Mouse (Mus musculus) limb, embryonic 13.5 days (tissue): ENCODE data around the gene Aqp1. TPM values are rescaled to one million over a fixed set of nuclear protein-coding genes. Genes with fewer than 3 reads are reported as not detected.

Experiments used
- ATAC-seq: fragments of 200-750 bp; cut with Nextera tagmentation; 2 replicates; pipeline ENCODE4 v1.8.0; 2017; ENCODE audit warnings: low read depth, moderate number of reproducible peaks, moderate TSS enrichment; ENCODE audit not compliant: low FRiP score
- H3K27ac ChIP-seq: fragments of 300-500 bp; sonication (generic); 2 replicates; pipeline ENCODE4 v1.5.1; 2015; ENCODE audit warnings: inconsistent platforms, mild to moderate bottlenecking, moderate library complexity
- H3K27me3 ChIP-seq: fragments of 300-500 bp; sonication (generic); 2 replicates; pipeline ENCODE4 v1.6.1; 2015; ENCODE audit warnings: mild to moderate bottlenecking, inconsistent platforms
- H3K36me3 ChIP-seq: fragments of 300-500 bp; sonication (generic); 2 replicates; pipeline ENCODE4 v1.6.1; 2015; ENCODE audit warnings: inconsistent platforms, mild to moderate bottlenecking, moderate library complexity
- H3K4me1 ChIP-seq: fragments of 300-500 bp; sonication (generic); 2 replicates; pipeline ENCODE4 v1.6.1; 2015; ENCODE audit warnings: inconsistent platforms
- H3K4me2 ChIP-seq: fragments of 300-500 bp; sonication (generic); replicated peaks from 2 replicates; pipeline ENCODE4 v1.6.1; 2015; ENCODE audit warnings: inconsistent platforms, mild to moderate bottlenecking, moderate library complexity
- H3K4me3 ChIP-seq: fragments of 300-500 bp; sonication (generic); 2 replicates; pipeline ENCODE4 v1.5.1; 2015; ENCODE audit warnings: moderate library complexity, mild to moderate bottlenecking, inconsistent platforms
- H3K9ac ChIP-seq: fragments of 300-500 bp; sonication (generic); 2 replicates; pipeline ENCODE4 v1.6.1; 2015; ENCODE audit warnings: mild to moderate bottlenecking, inconsistent platforms
- H3K9me3 ChIP-seq: fragments of 300-500 bp; sonication (generic); 2 replicates; pipeline ENCODE4 v1.6.1; 2016; ENCODE audit warnings: inconsistent platforms
- WGBS: fragments of 180-500 bp; shearing (Covaris S2); methylation state at CpG from one replicate; pipeline ENCODE4 v1.1.7; 2015; 5-methylcytosine and 5-hydroxymethylcytosine counted together
- polyA plus RNA-seq: library from polyadenylated mRNA; unstranded; fragments of >200 nt; fragmentation: Nextera tagmentation; extraction: Ambion mirVana; gene quantifications from 2 replicates; pipeline ENCODE4 v1.2.1, GENCODE M21; 2015

Gene Aqp1
- polyA plus RNA-seq, 1 experiment from 2014 or later, result 33.9 TPM

DNA sequence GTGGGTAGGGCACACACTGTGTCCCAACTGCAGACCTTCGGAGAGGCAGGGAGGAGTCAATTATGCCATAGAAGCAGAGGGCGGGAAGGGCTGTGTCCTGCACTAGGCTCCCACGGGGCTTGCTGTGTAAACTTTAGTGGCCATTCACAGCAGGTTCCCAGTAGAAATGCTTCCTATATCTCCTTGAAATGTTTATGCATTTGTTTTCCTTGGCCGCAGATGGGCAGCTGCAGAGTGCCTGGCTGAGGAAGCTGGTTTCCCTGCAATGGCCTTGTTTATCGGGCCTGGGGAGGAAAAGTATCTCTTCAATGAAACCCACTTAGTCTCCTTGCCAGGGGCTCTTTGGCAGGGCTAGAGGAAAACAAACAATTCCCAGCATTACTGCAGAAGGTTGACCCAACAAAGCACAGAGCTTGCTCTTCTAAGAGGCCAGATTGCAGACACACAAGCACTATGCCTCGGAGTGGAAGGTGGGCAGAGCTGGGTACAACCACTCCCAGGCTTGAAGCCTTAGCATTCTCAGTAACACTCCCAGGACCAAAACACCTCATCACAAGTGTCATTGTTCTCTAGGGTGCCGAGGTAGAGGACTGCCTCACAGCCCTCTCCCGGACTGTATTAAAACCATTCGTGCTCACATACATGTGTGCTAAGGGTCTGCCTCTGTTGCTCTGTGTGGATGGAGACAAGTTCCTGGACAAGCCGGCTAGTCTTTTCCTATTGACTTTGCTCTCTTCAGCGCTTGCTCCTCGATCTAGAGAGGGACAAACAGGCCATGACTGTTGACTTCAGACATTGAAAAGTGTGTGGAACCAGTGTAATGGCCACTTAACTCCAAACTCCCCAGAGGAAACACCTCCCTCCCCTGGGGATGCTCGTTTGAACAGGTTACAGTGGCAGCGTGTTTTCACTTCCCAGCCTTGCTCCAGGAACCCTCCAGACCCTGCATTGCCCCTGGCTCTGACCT, 16.4 kb upstream of the Aqp1 start:
- Histone ChIP-seq H3K9ac (no peak overlapping the region), H3K27me3 (no peaks in the 10 kb centered on the region), H3K36me3 (peaks cover 15% of the 10 kb centered on the region), H3K27ac (no peak overlapping the region), H3K4me3 (no peak overlapping the region), H3K9me3 (no peaks in the 10 kb centered on the region), H3K4me2 (no peak overlapping the region), H3K4me1 (no peaks in the 10 kb centered on the region)
- 58% methylated on average over 14 of the region's 14 CpGs for WGBS
- ATAC-seq, result no peak

DNA sequence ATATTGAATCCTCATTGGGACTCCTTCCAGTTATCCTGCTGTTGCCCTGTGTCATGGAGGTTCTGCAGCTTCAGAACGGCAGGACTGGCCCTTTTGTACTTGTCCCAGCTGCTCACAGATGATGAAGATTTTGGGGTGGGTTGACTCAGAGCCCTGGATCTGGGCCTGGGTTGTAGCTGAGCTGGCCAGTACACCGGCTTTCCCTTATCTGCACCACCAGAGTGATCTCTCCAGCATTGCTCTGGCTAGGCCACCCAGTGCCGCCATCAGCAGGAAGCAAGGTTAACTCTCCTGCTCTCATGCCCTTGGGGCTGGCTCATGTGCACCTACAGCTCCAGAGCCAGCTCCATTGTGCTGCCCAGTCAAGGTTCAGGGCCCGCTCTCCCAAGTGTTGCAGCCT, 15.3 kb upstream of the Aqp1 start:
- no peak overlapping the region for H3K4me2 ChIP-seq
- no peak overlapping the region for H3K9ac ChIP-seq
- 86% methylated on average over 4 of the region's 4 CpGs for WGBS
- no peaks in the 10 kb centered on the region for H3K4me1 ChIP-seq
- no peak overlapping the region for H3K4me3 ChIP-seq
- peaks cover 15% of the 10 kb centered on the region for H3K36me3 ChIP-seq
- H3K27me3 ChIP-seq, result no peaks in the 10 kb centered on the region
- H3K27ac ChIP-seq, result no peak overlapping the region
- no peaks in the 10 kb centered on the region for H3K9me3 ChIP-seq
- ATAC-seq, result no peak

DNA sequence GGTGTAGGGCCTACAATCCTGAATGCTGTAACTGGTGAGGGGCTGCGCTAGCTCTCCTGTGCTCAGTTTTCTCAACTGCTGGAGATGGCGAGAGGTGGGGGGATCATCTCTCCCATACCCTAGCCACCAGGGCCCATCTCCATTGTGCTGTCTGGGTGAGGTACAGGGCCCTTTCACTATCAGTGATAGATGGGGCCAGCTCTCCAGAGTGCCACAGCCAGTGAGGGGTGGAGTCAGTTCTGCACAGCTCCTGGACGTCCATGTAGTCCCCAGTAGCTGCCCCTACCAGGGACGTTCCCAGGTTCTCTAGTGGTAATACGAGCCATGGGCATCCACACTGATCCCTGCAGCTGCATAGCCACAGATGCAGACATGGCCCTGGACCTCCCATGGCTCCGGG, 14.7 kb upstream of the Aqp1 start:
- no peaks in the 10 kb centered on the region for H3K9me3 ChIP-seq
- no peaks in the 10 kb centered on the region for H3K4me1 ChIP-seq
- H3K36me3 ChIP-seq, result peaks cover 15% of the 10 kb centered on the region
- no peak overlapping the region for H3K4me3 ChIP-seq
- no peak for ATAC-seq
- no peak overlapping the region for H3K27ac ChIP-seq
- no peak overlapping the region for H3K9ac ChIP-seq
- no peaks in the 10 kb centered on the region for H3K27me3 ChIP-seq
- WGBS, result 56% methylated on average over 6 of the region's 6 CpGs
- no peak overlapping the region for H3K4me2 ChIP-seq

DNA sequence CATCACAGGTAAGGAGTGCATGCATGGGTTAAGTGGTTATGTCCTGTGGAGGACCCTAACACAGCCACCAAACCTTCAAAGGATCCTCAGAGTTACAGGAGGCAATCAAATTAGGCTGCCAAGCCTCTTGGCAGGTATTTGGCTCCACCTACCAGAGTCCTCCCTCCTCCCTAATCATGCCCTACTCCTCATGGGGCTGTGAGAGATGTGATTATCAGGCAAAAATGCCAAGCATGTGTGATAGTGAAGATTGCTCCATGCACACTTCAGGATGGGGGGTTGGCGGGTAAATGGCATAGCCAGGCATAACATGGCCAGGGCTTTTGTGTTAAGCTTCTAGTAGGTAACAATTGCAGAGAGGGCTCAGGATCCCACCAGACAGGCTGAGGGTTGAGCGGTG, 13.3 kb upstream of the Aqp1 start:
- Histone ChIP-seq H3K4me2 (no peak overlapping the region), H3K9me3 (no peaks in the 10 kb centered on the region), H3K27ac (no peak overlapping the region), H3K9ac (no peak overlapping the region), H3K27me3 (no peaks in the 10 kb centered on the region), H3K4me3 (no peak overlapping the region), H3K36me3 (peaks cover 15% of the 10 kb centered on the region), H3K4me1 (0 out of 2 replicates have a peak, but pooled peaks cover 2% of the 10 kb centered on the region)
- WGBS, result 89% methylated on average over 2 of the region's 2 CpGs
- ATAC-seq, result no peak

DNA sequence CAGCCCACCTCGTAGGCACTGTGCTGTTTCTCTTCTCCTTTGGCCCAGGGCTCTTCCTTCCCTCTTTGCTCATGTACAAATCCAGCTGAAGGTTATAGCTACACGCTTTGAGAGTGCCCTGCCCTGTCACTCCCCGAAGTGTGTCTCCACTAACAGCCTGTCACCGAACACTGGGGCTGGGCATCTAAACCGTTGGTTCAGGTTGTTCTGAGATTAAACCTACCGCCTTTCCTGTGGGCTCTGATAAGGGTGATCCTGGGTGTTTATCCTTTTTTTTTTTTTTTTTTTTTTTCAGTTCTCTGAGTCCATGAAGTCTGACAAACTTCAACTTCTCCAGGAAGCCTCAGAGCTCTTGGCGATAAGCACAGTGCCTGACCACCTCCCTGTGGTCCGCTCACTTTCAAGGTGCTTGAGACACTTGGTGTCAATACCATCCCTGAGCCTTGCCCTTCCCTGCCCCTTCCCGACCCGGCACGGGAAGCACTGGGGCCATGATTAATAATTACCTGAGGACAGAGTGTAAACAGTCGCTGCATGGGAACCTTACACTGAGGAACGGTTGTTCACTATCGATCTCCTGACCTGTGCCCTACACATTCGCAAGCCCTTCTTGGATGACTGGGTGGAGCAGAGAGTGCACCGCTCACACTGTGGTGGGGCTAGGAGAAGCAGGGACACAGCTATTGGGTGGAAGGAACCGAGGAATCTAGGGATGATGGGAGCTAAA, 12.2 kb upstream of the Aqp1 start:
- H3K27me3 ChIP-seq, result no peaks in the 10 kb centered on the region
- no peak overlapping the region for H3K9ac ChIP-seq
- no peak for ATAC-seq
- no peak overlapping the region for H3K4me3 ChIP-seq
- no peak overlapping the region for H3K4me2 ChIP-seq
- H3K9me3 ChIP-seq, result no peaks in the 10 kb centered on the region
- WGBS, result 84% methylated on average over 17 of the region's 17 CpGs
- 0 out of 2 replicates have a peak, but pooled peaks cover 2% of the 10 kb centered on the region for H3K4me1 ChIP-seq
- peaks cover 6% of the 10 kb centered on the region; the same call in 1 of the 2 replicates for H3K36me3 ChIP-seq
- H3K27ac ChIP-seq, result no peak overlapping the region

DNA sequence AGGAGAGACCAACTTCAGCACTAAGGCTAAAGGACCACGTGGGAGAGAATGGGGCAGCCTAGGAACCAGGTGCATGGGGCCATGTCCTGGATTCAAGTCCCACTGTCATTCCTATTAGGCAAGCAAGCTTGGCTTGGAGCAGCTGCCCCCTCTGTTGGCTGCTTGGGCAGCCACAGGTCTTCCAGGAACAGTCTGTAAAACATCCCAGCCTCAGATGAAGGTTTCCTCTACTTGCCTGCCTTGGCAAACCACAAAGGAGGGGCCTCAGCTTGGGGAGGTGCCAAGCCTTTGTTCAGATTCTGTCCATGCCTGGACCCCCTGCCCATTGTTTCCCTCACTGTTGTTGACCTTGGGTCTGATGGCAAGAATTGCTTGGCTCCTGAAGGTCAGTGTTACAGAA, 11.4 kb upstream of the Aqp1 start:
- no peaks in the 10 kb centered on the region for H3K27me3 ChIP-seq
- no peak overlapping the region for H3K9ac ChIP-seq
- no peaks in the 10 kb centered on the region for H3K9me3 ChIP-seq
- no peak for ATAC-seq
- 0 out of 2 replicates have a peak, but pooled peaks cover 2% of the 10 kb centered on the region for H3K4me1 ChIP-seq
- no peak overlapping the region for H3K27ac ChIP-seq
- 58% methylated on average over 1 of the region's 1 CpGs for WGBS
- H3K4me2 ChIP-seq, result no peak overlapping the region
- no peak overlapping the region for H3K4me3 ChIP-seq
- peaks cover 4% of the 10 kb centered on the region; the same call in 1 of the 2 replicates for H3K36me3 ChIP-seq

DNA sequence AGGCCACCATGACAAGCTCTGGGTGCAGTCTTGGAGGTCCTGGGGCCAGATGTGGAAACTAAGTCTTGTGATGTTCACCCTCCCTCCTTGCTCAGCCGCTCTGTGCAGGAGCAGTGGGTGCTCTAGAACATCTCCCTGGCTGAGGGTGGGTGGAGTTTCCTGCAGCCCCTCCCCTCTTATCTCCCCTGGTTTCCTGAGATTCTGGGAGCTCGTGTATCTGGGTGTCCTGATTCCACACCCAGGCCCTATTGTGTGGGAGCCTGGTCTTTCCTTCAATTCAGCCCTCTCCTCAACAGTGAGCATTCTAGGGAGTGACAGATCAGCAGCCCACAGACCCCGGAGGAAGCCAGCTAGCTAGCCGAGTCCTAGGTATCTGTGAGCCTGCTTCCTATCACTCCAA, 9.9 kb upstream of the Aqp1 start:
- 71% methylated on average over 4 of the region's 4 CpGs for WGBS
- H3K4me1 ChIP-seq, result peaks cover 9% of the 10 kb centered on the region
- no peak overlapping the region for H3K9ac ChIP-seq
- no peak for ATAC-seq
- no peak overlapping the region for H3K4me3 ChIP-seq
- no peak overlapping the region for H3K4me2 ChIP-seq
- H3K36me3 ChIP-seq, result no peaks in the 10 kb centered on the region
- H3K9me3 ChIP-seq, result no peaks in the 10 kb centered on the region
- H3K27ac ChIP-seq, result no peak overlapping the region
- no peaks in the 10 kb centered on the region for H3K27me3 ChIP-seq

DNA sequence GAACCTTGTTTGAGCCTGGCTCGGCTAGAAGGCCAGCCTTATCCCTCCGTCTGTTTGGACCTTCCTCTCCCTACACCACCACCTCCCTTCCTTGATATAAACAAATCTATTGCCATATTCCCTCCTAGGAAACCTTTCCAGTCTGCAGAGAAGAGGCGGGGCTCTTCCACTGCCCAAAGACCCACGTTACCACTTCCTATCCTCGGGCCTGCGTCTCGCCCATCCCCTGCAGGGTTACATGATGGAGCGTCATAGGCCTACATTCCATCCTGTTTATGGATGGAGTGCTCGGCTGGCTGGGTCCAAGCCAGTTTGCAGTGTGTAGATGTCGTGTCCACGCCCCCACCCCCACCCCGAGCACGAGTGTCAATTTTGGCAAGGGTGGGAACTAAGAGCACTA, 8.9 kb upstream of the Aqp1 start:
- Histone ChIP-seq H3K4me3 (no peak overlapping the region), H3K36me3 (no peaks in the 10 kb centered on the region), H3K9me3 (no peaks in the 10 kb centered on the region), H3K4me2 (no peak overlapping the region), H3K9ac (no peak overlapping the region), H3K4me1 (peaks cover 19% of the 10 kb centered on the region), H3K27me3 (no peaks in the 10 kb centered on the region), H3K27ac (no peak overlapping the region)
- ATAC-seq, result 0 out of 2 replicates have a peak, but pooled peaks have one; percentile 24
- WGBS, result 80% methylated on average over 13 of the region's 13 CpGs

DNA sequence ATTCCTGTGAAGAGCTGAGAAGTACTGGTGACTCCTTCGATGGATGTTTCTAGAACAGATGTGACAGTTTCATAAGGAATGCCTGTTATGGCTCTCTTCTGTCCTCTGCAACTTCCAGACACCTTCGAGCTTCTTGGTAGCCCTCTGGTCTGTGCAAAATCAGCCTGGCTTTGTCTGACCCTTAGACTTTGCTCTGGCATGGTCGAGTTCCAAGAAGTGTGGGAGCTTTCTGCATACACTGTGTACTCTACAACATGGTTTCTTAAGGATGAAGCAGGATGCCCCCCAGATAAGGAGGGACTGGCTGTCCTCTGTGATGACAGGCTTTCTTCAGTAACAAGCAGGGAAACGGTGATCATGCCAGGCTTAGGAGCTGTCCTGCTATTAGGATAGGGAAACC, 8.1 kb upstream of the Aqp1 start:
- Histone ChIP-seq H3K4me3 (no peak overlapping the region), H3K4me2 (no peak overlapping the region), H3K9me3 (no peaks in the 10 kb centered on the region), H3K27ac (no peak overlapping the region), H3K4me1 (peaks cover 28% of the 10 kb centered on the region), H3K27me3 (no peaks in the 10 kb centered on the region), H3K9ac (no peak overlapping the region), H3K36me3 (no peaks in the 10 kb centered on the region)
- no peak for ATAC-seq
- 71% methylated on average over 4 of the region's 4 CpGs for WGBS

DNA sequence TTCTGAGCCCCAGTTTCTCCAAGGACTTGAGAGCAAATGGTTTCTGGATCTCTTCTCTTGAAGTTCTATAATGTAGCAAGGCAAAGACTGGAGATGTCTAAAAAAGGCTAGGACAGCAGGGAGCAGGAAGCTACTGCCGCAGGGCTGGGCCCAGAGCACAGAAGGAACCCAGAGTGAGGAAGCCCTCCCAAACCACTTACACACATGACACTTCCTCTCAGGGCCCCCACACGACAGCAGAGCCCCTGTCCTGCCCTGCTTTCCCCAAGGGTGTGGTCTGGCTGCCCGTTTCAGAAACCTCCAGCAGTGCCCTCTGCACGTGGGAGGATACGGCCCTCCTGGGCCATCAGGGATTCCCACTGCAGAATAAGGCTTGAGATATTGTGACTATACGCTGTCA, 4.9 kb upstream of the Aqp1 start:
- H3K9ac ChIP-seq, result no peak overlapping the region
- no peak for ATAC-seq
- H3K27me3 ChIP-seq, result no peaks in the 10 kb centered on the region
- no peaks in the 10 kb centered on the region for H3K9me3 ChIP-seq
- peaks cover 58% of the 10 kb centered on the region for H3K4me1 ChIP-seq
- peak overlapping the region; percentile 22; the same call in 1 of the 2 replicates for H3K27ac ChIP-seq
- H3K4me2 ChIP-seq, result no peak overlapping the region
- H3K36me3 ChIP-seq, result no peaks in the 10 kb centered on the region
- 63% methylated on average over 6 of the region's 6 CpGs for WGBS
- H3K4me3 ChIP-seq, result no peak overlapping the region

DNA sequence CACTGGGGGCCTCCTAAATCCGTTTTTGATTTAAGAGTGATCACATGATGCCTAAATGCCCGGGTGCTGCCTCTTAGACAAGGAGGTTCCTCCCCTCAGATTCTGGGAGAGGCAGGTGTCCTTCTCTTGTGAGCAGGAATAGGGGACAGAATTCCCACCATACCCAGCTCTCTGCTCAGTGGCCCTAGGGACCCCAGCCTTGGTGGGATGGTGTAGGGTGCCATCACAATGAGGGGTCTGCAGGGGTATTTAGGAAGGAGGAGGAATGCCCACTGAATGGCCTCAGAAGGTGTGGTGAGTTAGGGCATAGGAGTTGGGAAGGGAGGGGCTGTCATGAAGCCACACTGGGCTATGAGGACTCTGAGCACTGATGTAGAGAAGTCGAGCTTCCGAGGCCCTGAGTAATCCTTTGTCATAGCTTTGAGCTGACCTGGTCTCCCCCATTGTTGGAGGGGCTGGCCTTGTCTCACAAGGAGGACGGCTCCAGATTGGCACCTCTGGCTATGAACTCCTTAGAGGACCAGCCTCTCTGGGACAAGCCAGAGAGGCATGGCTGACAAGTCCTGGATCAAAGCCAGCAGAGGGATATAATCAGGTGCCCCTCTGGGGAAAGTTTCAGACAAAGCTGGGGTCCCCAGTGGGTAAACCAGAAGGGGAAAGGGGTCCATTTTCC, 4.0 kb upstream of the Aqp1 start:
- Histone ChIP-seq H3K27ac (peak overlapping the region; percentile 74; the same call in 1 of the 2 replicates), H3K4me3 (no peak overlapping the region), H3K27me3 (peaks cover 3% of the 10 kb centered on the region; the same call in 1 of the 2 replicates), H3K4me1 (peaks cover 68% of the 10 kb centered on the region), H3K9me3 (no peaks in the 10 kb centered on the region), H3K36me3 (no peaks in the 10 kb centered on the region), H3K4me2 (0 out of 2 replicates have a peak overlapping the region, but pooled peaks have one; percentile 1), H3K9ac (no peak overlapping the region)
- 64% methylated on average over 5 of the region's 5 CpGs for WGBS
- ATAC-seq, result peak; percentile 4; the same call in 1 of the 2 replicates

DNA sequence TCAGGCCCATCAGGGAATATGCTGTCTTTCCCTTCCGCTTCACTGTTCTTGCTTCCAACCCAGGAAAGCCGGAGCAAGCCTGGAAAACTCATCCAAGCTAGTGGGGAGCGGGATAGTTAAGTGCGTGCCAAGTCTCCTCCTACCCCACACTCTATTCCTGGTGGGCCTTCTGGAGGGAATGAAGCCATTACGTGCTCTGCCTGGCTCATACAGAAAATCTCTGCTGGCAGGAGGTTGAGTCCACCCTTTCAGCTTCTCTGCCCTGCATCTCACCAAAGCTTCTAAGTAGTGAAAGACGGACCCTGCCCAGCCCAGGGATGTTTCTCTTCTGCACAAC, 3.5 kb upstream of the Aqp1 start:
- WGBS, result 40% methylated on average over 6 of the region's 6 CpGs

More for the DNA sequence above, 3.5 kb upstream of the Aqp1 start:
- Histone ChIP-seq H3K4me1 (peaks cover 70% of the 10 kb centered on the region), H3K9me3 (no peaks in the 10 kb centered on the region), H3K4me2 (0 out of 2 replicates have a peak overlapping the region, but pooled peaks have one; percentile 1), H3K27me3 (peaks cover 3% of the 10 kb centered on the region; the same call in 1 of the 2 replicates), H3K27ac (peak overlapping the region; percentile 74), H3K9ac (no peak overlapping the region), H3K4me3 (no peak overlapping the region), H3K36me3 (no peaks in the 10 kb centered on the region)
- peak; percentile 67 for ATAC-seq
